Mouse (Mus musculus): Measurements from ENCODE around the gene Glrx.

DNA sequence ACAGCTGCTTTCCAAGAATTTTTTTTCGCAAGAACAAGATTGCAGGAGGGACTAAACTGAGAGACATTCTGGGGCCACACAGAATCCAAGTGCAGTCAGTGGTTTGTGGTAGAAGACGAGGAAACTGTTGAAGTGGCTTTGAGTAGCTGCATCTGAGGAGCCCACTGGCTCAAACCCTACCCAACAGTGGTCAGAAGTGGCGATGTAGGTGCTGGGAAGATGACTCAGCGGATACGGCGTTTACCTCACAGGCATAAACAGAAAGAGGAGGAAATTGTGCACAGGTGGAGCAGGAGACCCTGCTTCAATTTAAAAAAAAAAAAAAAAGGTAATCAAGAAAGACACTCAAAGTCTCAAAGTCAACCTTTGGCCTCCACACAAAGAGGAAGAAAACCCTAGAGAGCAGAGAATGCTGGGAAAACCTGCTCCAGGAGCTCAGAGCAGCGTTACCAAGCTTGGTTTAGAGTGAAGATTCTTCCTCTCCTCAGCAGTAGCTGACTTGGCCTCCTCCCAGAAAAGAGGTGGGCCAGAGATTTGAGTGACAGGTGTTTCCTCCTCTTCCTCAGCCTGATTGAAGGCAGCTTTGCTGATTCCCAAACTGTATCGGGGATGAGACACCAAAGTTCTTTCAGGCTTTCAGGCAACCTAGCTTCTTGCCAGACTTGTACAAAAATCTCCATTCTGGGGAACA lies 4.5 kb downstream of the Glrx start:
- TF ChIP-seq CTCF (IDR thresholded peaks at IDR 0.05; ENCODE audit: low read depth) (no peak), EP300 (IDR thresholded peaks at IDR 0.05; ENCODE audit: low read depth) (no peak)
